Mouse (Mus musculus) right cerebral cortex, postnatal 25 days (tissue): Measurements from ENCODE around the gene Arhgap22.

Experiments used
- DNase-seq: peaks from one replicate; pipeline ENCODE4 v3.0.0; 2022

Gene Arhgap22

GRCm38 (mm10) chr14:33213823-33214766 is at the start of gene Arhgap22:
Gene Arhgap22 (plus strand): TSS chr14:33214026.
- DNase-seq, result peak; percentile 80

GRCm38 (mm10) chr14:33168750-33169149 is 45.1 kb upstream of the Arhgap22 start:
- DNase-seq, result no peak

DNA sequence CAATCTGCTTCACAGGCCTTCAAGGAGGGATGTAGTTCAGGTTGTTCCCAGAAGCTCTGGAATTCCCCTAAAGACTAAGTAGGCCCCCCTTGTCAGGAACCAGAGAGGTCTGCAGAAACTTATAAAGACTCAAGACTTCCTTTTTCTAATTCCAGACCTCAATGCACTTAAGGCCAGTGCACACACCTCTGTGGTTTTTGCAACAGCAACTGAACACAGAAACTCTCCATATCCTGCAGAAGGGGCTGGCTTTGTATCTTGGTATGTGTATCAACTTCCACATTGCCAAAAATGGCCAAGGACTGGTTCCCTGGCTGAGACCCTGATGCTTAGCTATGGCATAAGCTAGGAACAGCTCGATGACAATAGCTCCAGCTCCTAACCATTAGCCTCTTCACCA is 41.9 kb upstream of the Arhgap22 start:
- DNase-seq, result no peak

- DNase-seq, result peak; percentile 6
These were observed 38.6 kb upstream of the Arhgap22 start for GRCm38 (mm10) chr14:33175059-33175821.

DNA sequence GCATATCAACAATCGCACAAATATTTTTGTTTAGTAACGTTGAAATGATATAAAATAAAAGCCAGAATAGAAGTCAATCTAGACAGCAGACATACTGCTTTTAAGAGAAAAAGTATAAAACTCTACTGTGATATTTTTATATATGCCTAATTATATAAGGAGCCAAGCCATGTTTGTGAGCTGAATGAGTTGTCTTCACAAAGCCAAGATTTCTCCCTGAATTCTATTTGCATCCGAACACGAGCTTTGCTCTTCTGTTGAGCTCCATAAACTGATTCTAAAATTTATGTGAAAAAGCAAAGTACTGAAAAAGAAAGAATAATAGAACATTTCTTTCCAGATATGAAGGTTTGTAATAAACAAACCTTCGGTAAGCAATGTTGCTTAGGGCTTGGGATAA is 33.7 kb upstream of the Arhgap22 start:
- DNase-seq, result no peak

- no peak for DNase-seq
These were observed 28.6 kb upstream of the Arhgap22 start, which contains the start of gene Wdfy4 for GRCm38 (mm10) chr14:33185068-33185800. Gene Wdfy4 (minus strand): TSS chr14:33185508.

DNA sequence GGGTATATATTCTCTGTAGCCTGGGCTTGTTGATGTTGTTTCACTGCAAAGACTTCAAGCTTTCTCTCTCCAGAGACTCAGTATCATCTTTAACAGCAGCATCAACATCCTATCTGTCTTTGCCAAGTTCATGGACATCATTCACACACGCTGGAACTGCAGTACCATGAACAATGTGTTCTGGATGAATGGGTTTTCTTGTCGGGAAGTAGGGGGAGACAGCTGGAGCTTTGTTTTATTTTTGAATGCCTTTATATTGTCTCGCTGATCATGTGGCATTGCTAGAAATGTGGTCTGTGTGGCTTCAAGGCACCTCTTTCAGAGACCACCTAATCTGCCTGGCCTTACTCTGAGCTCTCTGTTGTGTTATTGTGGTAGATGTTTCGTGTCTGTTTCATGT is 26.6 kb upstream of the Arhgap22 start:
- DNase-seq, result no peak

DNA sequence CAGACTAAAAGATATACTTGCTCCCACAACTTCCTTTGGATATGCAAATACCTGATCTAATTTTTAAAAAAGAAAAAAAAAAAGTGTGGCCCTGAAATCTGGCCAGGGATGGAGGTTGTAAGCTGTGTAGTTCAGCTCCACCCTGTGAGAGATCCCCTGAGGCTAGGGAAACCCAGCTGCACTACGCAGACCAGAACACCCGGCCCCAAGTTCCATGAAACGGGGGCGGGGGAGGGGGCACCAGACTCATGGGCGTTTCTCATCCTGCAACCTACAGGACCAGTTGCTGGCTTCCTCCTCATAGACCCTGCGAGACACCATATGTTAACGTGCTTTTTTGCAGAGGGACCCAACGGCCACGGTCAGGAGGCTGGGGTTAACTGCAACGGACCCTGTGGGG is 24.6 kb upstream of the Arhgap22 start:
- no peak for DNase-seq

GRCm38 (mm10) chr14:33189849-33190423 is 23.9 kb upstream of the Arhgap22 start:
- no peak for DNase-seq

- no peak for DNase-seq
These were observed 23.2 kb upstream of the Arhgap22 start for GRCm38 (mm10) chr14:33190646-33191045.

DNA sequence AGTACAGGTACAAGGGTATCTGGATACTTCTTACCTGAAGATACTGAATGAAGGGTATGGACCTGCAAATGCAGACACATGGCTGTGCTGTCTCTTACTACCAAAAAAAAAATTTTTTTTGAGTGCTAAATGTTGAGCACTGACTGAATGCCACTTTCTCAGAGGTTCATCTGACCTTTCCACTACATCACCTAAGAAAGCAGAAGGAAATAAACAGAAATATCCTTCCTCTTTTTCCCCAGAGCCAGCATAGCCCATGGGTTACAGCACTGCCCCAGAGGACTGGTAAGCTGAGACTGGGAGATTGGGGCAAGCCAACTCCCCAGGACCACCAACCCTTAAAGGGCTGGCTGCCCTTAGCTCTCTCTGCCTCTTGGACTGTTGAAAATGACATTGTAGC is 20.1 kb upstream of the Arhgap22 start:
- no peak for DNase-seq

- no peak for DNase-seq
These were observed 19.6 kb upstream of the Arhgap22 start for GRCm38 (mm10) chr14:33194241-33194640.

DNA sequence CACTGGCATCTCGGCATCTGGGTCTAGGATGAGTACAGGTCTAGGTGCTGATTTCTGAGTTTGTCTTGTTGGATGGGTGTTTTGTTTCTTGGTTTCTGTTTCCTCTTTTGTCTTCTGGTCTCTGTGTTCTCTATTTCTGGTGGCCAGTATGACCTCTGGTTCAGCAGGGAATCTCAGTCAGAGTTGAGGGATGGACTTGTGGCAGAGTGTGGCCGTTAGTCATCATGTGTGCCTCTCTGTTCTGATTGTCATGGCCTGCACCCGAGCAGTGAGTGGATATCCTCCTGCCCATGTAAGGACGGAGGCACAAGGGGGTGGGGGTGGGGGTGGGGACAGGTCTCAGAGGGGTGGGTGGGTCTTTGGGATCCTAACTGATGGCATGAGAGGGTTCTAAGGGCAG is 11.7 kb upstream of the Arhgap22 start:
- DNase-seq, result no peak

GRCm38 (mm10) chr14:33202885-33203284 is 10.9 kb upstream of the Arhgap22 start:
- DNase-seq, result no peak

- DNase-seq, result no peak
These were observed 10.0 kb upstream of the Arhgap22 start for GRCm38 (mm10) chr14:33203777-33204176.

GRCm38 (mm10) chr14:33205280-33205965 is 8.4 kb upstream of the Arhgap22 start:
- DNase-seq, result no peak

DNA sequence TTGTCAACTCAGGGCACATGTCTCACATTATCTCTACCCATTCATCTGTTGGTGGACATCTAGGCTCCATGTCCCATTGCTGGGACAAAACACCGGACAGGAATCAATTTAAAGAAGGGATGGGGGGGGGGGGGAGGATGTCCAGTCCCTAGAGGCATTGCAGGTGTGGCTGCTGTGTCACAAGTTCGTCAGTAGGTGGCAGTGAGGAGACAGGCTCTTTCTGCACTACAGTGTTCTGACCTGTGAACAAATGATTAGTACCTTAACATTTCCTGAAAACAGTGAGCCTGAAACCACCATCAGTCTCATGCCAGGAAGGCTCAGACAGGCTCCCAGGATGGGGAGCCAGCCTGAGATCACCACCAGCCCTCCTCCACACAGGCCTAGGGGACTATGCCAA is 6.8 kb upstream of the Arhgap22 start:
- no peak for DNase-seq

DNA sequence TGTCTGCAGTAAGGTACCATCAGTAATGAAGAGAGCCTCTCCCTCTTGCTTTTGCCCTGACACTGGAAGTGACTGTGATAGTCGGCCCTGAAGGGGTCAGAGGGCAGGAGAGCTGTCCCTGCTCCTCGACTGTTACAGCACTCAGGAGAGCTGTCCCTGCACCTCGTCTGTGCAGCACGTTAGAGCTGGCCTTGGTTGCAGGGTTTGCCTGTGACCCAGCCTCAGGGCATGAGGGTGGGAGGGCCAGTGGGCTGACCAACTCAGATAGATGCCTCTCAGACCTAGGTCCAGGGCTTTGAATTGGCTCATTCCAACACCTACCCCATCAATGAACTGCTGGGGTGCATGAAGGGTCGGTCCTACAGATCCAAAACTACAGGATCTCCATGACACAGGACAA is 5.5 kb upstream of the Arhgap22 start:
- no peak for DNase-seq

- no peak for DNase-seq
These were observed 3.0 kb upstream of the Arhgap22 start for GRCm38 (mm10) chr14:33210806-33211205.

DNA sequence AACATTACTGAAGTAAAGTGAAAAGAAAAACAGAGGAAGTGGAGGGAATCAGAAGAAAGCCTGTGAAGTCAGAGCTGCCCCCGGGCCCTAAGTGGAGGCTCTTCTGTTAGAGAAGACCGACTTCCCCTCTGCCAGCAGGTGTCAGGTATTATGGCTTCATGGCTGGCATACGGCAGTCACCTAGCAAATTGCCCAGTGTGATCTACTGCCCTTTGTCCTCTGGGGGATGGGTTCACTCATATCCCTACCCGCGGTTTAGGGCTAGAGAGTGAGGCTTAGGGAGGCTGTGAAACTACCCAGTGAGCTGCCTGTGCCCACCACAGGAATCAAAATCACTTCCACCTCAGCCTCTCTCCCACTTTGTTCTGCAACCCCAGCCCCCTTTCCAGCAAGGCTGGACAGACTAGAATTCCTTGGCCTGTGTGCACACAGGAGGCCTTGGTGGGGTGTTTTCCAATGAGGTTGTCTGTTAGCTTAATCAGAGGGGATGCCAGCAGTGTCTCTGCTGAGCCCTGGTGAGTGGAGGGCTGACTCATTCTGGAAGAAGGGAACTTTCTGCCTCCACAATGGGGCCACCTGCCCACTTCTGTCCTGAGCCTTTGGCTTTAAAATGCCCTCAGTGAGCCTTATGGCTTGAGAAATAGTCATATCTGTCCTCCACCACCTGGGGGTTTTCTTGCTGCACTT is 1.4 kb upstream of the Arhgap22 start:
- DNase-seq, result no peak

DNA sequence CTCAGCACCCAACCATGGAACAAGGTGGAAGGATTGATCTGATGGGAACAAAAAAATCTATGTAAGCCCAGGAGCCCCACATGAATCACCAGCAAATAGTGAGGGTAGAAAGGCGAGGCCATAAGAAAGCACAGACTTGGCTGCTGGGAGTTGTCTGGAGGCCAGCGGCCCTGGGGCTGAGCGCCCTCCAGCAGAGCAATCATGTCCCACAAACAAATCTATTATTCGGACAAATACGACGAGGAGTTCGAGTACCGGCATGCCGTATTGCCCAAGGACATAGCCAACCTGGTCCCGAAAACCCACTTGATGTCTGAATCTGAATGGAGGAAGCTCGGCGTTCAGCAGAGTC is 892 bp upstream of the Arhgap22 start:
- DNase-seq, result no peak

DNA sequence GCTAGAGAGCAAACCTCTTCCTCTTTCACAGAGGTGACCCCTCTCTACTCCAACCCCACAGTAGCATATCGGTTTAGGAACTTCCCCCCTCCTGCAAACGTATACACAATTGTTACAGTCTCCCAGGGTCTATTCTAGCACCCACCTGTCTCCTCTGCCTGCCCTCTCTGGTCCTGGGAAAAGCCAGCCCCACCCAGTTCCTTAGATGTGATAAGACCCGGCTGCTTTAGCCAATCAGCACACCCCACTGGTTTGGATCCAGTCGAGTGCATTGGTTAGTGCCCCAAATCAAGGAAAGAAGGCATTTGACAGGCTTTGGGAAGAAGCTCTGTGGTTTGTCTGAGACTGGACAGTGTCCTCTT is 922 bp downstream of the Arhgap22 start:
- DNase-seq, result no peak
